Mouse (Mus musculus) brain, embryonic 14.5 days (tissue): ENCODE data around the gene Mgll.

Source experiments
- CTCF ChIP-seq: fragments of 200-500 bp; IDR thresholded peaks from 2 replicates; pipeline ENCODE4 v1.5.1; 2012; ENCODE audit warnings: inconsistent platforms, mild to moderate bottlenecking, moderate library complexity, borderline replicate concordance; ENCODE audit not compliant: insufficient read depth, insufficient read length; ENCODE audit errors: extremely low read depth
- POLR2A ChIP-seq: fragments of 200-500 bp; IDR thresholded peaks from 2 replicates; pipeline ENCODE4 v1.6.1; 2012; ENCODE audit warnings: mild to moderate bottlenecking, inconsistent platforms, borderline replicate concordance; ENCODE audit not compliant: poor library complexity, insufficient read depth, insufficient read length, severe bottlenecking; ENCODE audit errors: extremely low read depth

- TF ChIP-seq CTCF, result no peak
- TF ChIP-seq POLR2A, result no peak
Observed at GRCm38 (mm10) chr6:88688712-88689111, 35.5 kb upstream of the Mgll start.
